Mouse (Mus musculus) kidney, adult 2 months (tissue): Measurements from ENCODE around the gene Wnt5a. TPM values are rescaled to one million over a fixed set of nuclear protein-coding genes. Genes with fewer than 3 reads are reported as not detected.

Experiments
- DNase-seq: peaks from one replicate; pipeline ENCODE4 v3.0.0; 2021
- H3K27ac ChIP-seq: fragments of 200-500 bp; 2 replicates; pipeline ENCODE4 v1.5.1; 2012; ENCODE audit warnings: low read depth, low read length, control low read depth, inconsistent platforms; ENCODE audit not compliant: insufficient read depth
- H3K27me3 ChIP-seq: fragments of 200-500 bp; replicated peaks from 2 replicates; pipeline ENCODE4 v1.6.1; 2012; ENCODE audit warnings: mild to moderate bottlenecking, moderate library complexity, low read length, inconsistent platforms; ENCODE audit not compliant: control insufficient read depth, insufficient read depth
- H3K36me3 ChIP-seq: fragments of 200-500 bp; 2 replicates; pipeline ENCODE4 v1.6.1; 2012; ENCODE audit warnings: mild to moderate bottlenecking, moderate library complexity, low read length, inconsistent platforms; ENCODE audit not compliant: control insufficient read depth, insufficient read depth
- H3K4me1 ChIP-seq: fragments of 200-500 bp; 2 replicates; pipeline ENCODE4 v1.6.1; 2011; ENCODE audit warnings: low read length; ENCODE audit not compliant: control insufficient read depth, insufficient read depth
- H3K4me3 ChIP-seq: fragments of 200-500 bp; 2 replicates; pipeline ENCODE4 v1.5.1; 2011; ENCODE audit warnings: mild to moderate bottlenecking, low read depth, low read length, control low read depth; ENCODE audit not compliant: insufficient read depth
- CTCF ChIP-seq: fragments of 200-500 bp; conservative IDR thresholded peaks from 2 replicates; pipeline ENCODE4 v1.5.1; 2011; ENCODE audit warnings: low read depth, mild to moderate bottlenecking, control low read depth, low read length, moderate library complexity, mixed read lengths; ENCODE audit not compliant: insufficient read depth, insufficient read length
- POLR2A ChIP-seq: fragments of 200-500 bp; IDR thresholded peaks from one replicate; pipeline ENCODE4 v1.6.1; 2011; ENCODE audit warnings: low read depth, low read length, control low read depth
- WGBS: fragments of 180-500 bp; shearing (Covaris S2); methylation state at CpG from one replicate; pipeline ENCODE4 v1.1.7; 2018; 5-methylcytosine and 5-hydroxymethylcytosine counted together
- polyA plus RNA-seq: library from polyadenylated mRNA; depleted of rRNA; stranded (reverse); fragments of >200 nt; gene quantifications from 2 replicates; pipeline ENCODE4 v1.2.3, GENCODE M21; 2012

Gene Wnt5a
- polyA plus RNA-seq, 1 experiment = 7.0 TPM

DNA sequence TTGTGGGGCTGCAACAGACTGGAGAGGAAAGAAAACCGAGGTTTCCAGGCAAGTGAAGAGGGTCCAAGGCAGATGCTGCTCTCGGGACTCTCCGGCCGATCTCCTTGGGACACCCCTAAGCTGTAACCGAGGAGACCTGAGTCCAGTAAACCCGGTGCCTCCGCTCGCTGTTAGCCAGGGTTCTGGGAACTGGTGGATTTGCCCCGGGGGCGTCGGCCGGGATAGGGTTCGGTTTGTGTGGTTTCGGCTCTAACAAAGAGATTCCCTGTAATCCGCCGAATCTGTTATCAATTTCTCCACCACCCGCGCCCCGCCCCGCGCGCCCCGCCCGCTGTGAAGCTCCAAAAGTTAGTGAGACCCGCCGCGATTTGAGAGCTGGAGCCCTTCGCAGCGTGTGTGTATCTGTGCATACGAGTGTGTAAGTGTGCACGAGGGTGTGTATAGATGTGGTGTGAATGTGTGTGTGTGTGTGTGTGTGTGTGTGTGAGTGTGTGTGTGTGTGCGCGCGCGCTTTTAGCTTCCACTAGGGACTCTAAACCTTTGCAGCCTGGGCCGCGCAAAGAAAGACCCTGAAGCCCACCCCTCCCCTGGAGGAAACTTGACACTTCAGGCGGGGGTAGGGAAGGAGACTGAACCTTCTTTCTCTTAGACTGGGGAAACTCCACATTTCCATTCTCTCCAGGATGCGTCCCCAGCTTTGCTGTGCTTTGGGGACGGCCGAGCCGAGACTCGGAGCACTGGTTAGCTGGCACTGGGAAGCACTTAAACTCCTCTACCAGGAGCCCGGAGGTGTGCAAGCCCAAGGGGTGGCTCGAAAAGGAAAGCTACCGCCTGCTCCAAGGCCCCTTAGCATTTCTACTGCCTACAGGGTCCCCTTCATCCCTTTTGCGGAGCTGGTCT lies 5.1 kb downstream of the Wnt5a start:
- peak; percentile 3 for DNase-seq
- WGBS = 23% methylated on average over 47 of the region's 47 CpGs
- H3K27ac ChIP-seq = no peak overlapping the region
- H3K27me3 ChIP-seq = 0 out of 2 replicates have a peak, but pooled peaks cover 1% of the 10 kb centered on the region
- TF ChIP-seq POLR2A (no peak), CTCF (no peak)
- no peaks in the 10 kb centered on the region for H3K36me3 ChIP-seq
- peak overlapping the region; percentile 37 for H3K4me3 ChIP-seq
- no peaks in the 10 kb centered on the region for H3K4me1 ChIP-seq

DNA sequence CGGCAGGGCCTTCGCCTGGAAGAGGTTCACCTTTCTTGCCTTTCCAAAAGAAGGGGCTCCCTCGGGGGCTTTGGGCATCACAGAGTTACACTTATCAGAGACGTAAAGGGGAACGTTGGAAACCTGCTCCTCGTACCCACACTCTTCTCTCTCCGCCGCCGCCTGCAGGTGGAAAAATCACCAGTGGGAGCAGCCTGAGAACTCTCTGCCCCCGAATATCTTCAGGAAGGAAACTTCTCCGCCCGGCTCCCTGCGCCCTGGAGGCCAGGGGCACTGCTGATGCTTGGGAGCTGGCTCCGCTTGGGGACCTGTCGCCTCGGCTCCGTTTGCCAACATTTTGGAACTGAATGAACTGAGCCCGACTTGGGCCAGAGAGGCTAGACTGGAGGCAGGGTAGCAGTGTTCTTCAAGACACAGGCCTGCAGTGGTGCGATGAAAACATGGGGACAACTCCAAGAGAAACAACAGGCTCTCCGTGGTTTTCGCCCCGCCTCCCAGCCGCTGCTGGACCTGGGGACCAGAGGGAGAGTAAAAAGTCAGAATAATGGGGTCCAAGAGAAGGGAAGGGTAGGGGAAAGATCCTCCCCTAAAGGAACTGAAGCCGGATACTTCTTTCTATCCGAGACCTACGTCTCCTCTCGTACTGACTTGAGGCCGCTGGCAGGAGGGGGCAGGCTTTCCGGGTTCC lies 5.9 kb downstream of the Wnt5a start:
- no peaks in the 10 kb centered on the region for H3K4me1 ChIP-seq
- H3K4me3 ChIP-seq = peak overlapping the region; percentile 37
- 0 out of 2 replicates have a peak, but pooled peaks cover 1% of the 10 kb centered on the region for H3K27me3 ChIP-seq
- no peaks in the 10 kb centered on the region for H3K36me3 ChIP-seq
- WGBS = 28% methylated on average over 29 of the region's 29 CpGs
- peak; percentile 35 for DNase-seq
- TF ChIP-seq POLR2A = no peak
- TF ChIP-seq CTCF = no peak
- 0 out of 2 replicates have a peak overlapping the region, but pooled peaks have one; percentile 19 for H3K27ac ChIP-seq

DNA sequence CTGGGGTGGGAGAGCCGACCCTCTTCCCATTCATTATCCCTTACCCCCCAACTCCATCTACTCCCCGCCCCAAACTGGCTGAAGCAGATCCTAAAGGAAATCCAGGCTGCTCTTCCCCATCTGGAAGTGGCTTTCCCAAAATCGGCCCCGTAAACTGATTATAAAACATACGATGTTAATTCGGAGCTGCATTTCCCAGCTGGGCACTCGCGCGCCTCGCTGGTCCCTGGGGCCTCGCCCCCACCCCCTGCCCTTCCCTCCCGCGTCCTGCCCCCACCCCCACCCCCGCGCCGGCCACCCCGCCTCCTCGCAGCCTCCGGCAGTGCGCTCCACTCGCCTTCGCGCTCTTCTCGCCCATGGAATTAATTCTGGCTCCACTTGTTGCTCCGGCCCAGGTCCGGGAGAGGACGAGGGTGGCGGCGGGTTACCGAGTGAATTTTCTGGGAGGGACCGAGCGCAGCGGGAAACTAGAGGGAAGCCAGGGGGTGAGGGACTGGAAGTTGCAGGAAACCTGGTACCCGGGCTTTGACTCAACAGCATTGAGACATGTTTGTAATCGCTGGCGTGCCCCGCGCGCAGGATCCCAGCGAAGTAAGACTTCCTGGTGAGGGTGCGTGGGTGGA lies 6.6 kb downstream of the Wnt5a start:
- Histone ChIP-seq H3K27ac (0 out of 2 replicates have a peak overlapping the region, but pooled peaks have one; percentile 16), H3K27me3 (0 out of 2 replicates have a peak, but pooled peaks cover 1% of the 10 kb centered on the region), H3K36me3 (no peaks in the 10 kb centered on the region), H3K4me3 (peak overlapping the region; percentile 37), H3K4me1 (no peaks in the 10 kb centered on the region)
- 7% methylated on average over 41 of the region's 41 CpGs for WGBS
- TF ChIP-seq CTCF (no peak), POLR2A (no peak)
- DNase-seq = peak; percentile 35

DNA sequence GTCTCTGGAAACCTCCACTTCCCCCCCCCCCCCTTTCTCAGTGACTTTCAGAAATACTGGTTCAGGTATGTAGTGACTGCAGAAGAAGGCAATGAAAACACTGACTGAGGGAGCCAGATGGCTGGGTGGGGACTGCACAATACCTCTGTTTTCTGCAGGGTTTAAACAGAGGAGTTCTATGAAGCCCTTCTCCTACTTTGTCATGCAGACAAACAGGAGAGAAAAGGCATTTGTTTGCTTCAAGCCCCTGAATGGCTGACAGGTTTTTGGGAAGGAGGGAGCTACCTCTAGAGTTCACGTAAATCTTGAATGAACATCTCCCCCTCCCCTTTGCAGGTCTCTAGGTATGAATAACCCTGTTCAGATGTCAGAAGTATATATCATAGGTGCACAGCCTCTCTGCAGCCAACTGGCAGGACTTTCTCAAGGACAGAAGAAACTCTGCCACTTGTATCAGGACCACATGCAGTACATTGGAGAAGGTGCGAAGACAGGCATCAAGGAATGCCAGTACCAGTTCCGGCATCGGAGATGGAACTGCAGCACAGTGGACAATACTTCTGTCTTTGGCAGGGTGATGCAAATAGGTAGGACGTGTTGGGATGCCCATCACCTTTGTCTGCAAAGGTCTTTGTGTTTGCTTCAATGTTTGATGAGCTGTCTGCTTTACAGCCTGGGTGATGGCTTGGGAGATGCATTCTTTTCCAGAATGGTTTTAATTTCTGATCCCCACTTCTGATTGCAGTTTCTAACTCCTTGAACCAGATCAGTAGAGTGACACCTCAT lies 8.4 kb downstream of the Wnt5a start:
- no peak overlapping the region for H3K27ac ChIP-seq
- no peak overlapping the region for H3K4me3 ChIP-seq
- 0 out of 2 replicates have a peak, but pooled peaks cover 1% of the 10 kb centered on the region for H3K27me3 ChIP-seq
- TF ChIP-seq CTCF (no peak), POLR2A (no peak)
- WGBS = 92% methylated on average over 5 of the region's 5 CpGs
- no peak for DNase-seq
- no peaks in the 10 kb centered on the region for H3K4me1 ChIP-seq
- H3K36me3 ChIP-seq = no peaks in the 10 kb centered on the region

DNA sequence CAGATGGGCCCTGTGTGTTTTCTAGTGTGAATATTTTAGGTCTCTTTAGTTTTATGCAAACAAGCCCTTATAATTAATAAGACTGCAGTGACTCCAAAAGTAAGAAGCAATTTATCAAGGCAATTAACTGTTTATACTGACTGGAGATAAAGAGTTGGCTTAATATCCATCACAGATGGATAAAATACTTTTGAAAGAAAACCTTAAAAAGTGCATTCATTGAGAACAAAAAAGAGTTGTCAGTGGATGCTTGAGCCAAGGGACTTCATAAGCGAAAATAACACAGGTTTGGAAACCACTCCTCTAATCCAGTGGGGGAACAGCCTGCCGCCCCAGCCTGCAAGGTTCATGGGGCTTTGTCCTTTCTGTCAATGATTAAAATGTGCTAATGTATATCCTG lies 9.6 kb downstream of the Wnt5a start:
- WGBS = 69% methylated on average over 2 of the region's 2 CpGs

DNA sequence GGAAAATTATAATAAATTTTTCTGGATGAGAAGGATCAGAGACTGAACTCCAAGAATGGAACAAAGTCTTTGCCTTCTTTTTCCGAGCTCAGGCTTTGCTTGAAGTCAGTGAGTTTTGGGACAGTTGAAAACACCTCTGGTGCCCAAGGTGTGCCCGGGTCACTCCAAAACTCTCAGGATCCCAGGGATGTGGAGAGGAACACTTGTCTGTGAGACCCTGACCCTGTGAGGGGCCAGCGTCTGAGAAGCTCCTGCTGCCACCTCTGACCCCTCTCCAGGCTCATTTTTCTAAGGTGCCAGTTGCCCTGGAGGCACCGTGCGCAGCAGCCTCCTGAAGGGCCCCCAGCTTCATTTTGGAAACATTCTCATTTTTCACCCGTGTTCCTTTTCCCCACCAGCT lies 10.8 kb downstream of the Wnt5a start:
- Histone ChIP-seq H3K36me3 (no peaks in the 10 kb centered on the region), H3K27me3 (no peaks in the 10 kb centered on the region), H3K4me1 (no peaks in the 10 kb centered on the region), H3K4me3 (no peak overlapping the region), H3K27ac (no peak overlapping the region)
- TF ChIP-seq POLR2A (no peak), CTCF (no peak)
- 79% methylated on average over 6 of the region's 6 CpGs for WGBS
- no peak for DNase-seq

More for the DNA sequence above, 9.6 kb downstream of the Wnt5a start:
- no peak overlapping the region for H3K27ac ChIP-seq
- TF ChIP-seq CTCF = no peak
- TF ChIP-seq POLR2A = no peak
- H3K4me1 ChIP-seq = no peaks in the 10 kb centered on the region
- no peaks in the 10 kb centered on the region for H3K36me3 ChIP-seq
- no peak for DNase-seq
- 0 out of 2 replicates have a peak, but pooled peaks cover 1% of the 10 kb centered on the region for H3K27me3 ChIP-seq
- no peak overlapping the region for H3K4me3 ChIP-seq
